Mouse (Mus musculus) liver, embryonic 14.5 days (tissue): Measurements from ENCODE around the gene Bcar3.

Experiments used
- CTCF ChIP-seq: IDR thresholded peaks from 2 replicates; pipeline ENCODE4 v1.5.1; 2016; ENCODE audit warnings: antibody characterized with exemption, low read depth, control low read depth
- EP300 ChIP-seq: IDR thresholded peaks from 2 replicates; pipeline ENCODE4 v1.6.1; 2016; ENCODE audit warnings: antibody characterized with exemption, low read depth

GRCm38 (mm10) chr3:122273407-122274240, 20.3 kb upstream of the Bcar3 start:
- peak; percentile 20; the same call in 1 of the 2 replicates for TF ChIP-seq CTCF
- no peak for TF ChIP-seq EP300
